Mouse (Mus musculus): ENCODE measurements around the gene Kdm2b. TPM values are rescaled to one million over a fixed set of nuclear protein-coding genes. Genes with fewer than 3 reads are reported as not detected.

Kdm2b gene
- total and polyA plus RNA-seq, 2 experiments from 2014 or later, result 60.9 to 75.7 TPM

- WGBS, result 67% methylated on average over 1 of the region's 1 CpGs
- DNase-seq (ENCODE audit: low spot score), result no peak
- no peaks in the 10 kb centered on the region for H3K36me3 ChIP-seq (ENCODE audit: insufficient read depth, low read length)
- peak; percentile 31 for TF ChIP-seq CTCF (IDR thresholded peaks at IDR 0.05; ENCODE audit: low read depth)
- H3K4me1 ChIP-seq (ENCODE audit: insufficient read depth, low read length), result no peaks in the 10 kb centered on the region
- no peak for ATAC-seq
- H3K9ac ChIP-seq (replicated peaks; ENCODE audit: low read length), result no peak overlapping the region
- no peak overlapping the region for H3K4me2 ChIP-seq (ENCODE audit: low read depth, low read length)
- no peak overlapping the region for H3K27ac ChIP-seq
- no peaks in the 10 kb centered on the region for H3K27me3 ChIP-seq (ENCODE audit: insufficient read depth, low read length)
- no peak overlapping the region for H3K4me3 ChIP-seq (ENCODE audit: low read length)
- H3K9me3 ChIP-seq (ENCODE audit: low read length), result no peaks in the 10 kb centered on the region
These were observed 165.6 kb downstream of the Kdm2b start for GRCm38 (mm10) chr5:122823976-122824375.

- H3K27me3 ChIP-seq (ENCODE audit: insufficient read depth, low read length), result no peaks in the 10 kb centered on the region
- TF ChIP-seq CTCF (IDR thresholded peaks at IDR 0.05; ENCODE audit: low read depth), result no peak
- H3K27ac ChIP-seq, result no peak overlapping the region
- H3K9ac ChIP-seq (replicated peaks; ENCODE audit: low read length), result no peak overlapping the region
- no peak overlapping the region for H3K4me3 ChIP-seq (ENCODE audit: low read length)
- WGBS, result 95% methylated on average over 4 of the region's 4 CpGs
- H3K4me2 ChIP-seq (ENCODE audit: low read depth, low read length), result no peak overlapping the region
- H3K9me3 ChIP-seq (ENCODE audit: low read length), result no peaks in the 10 kb centered on the region
- peaks cover 14% of the 10 kb centered on the region for H3K36me3 ChIP-seq (ENCODE audit: insufficient read depth, low read length)
- no peaks in the 10 kb centered on the region for H3K4me1 ChIP-seq (ENCODE audit: insufficient read depth, low read length)
- no peak for DNase-seq (ENCODE audit: low spot score)
- ATAC-seq, result no peak
These were observed 167.2 kb downstream of the Kdm2b start for GRCm38 (mm10) chr5:122822441-122822840.

- ATAC-seq (peak; percentile 67), DNase-seq (ENCODE audit: low spot score) (no peak)
- H3K27ac ChIP-seq, result peak overlapping the region; percentile 87
- no peaks in the 10 kb centered on the region for H3K9me3 ChIP-seq (ENCODE audit: low read length)
- 0% methylated on average over 10 of the region's 10 CpGs for WGBS
- peaks cover 19% of the 10 kb centered on the region for H3K36me3 ChIP-seq (ENCODE audit: insufficient read depth, low read length)
- no peaks in the 10 kb centered on the region for H3K4me1 ChIP-seq (ENCODE audit: insufficient read depth, low read length)
- H3K4me3 ChIP-seq (ENCODE audit: low read length), result peak overlapping the region; percentile 56
- H3K9ac ChIP-seq (replicated peaks; ENCODE audit: low read length), result peak overlapping the region; percentile 69
- no peak for TF ChIP-seq CTCF (IDR thresholded peaks at IDR 0.05; ENCODE audit: low read depth)
- H3K4me2 ChIP-seq (ENCODE audit: low read depth, low read length), result peak overlapping the region; percentile 60
- no peaks in the 10 kb centered on the region for H3K27me3 ChIP-seq (ENCODE audit: insufficient read depth, low read length)
These were observed 168.1 kb downstream of the Kdm2b start for GRCm38 (mm10) chr5:122821524-122821885.

GRCm38 (mm10) chr5:122820777-122821523 lies 168.7 kb downstream of the Kdm2b start, which contains the start of gene Anapc5:
Anapc5 (minus strand) TSS chr5:122821339.
- peak within 1 kb of the TSS; percentile 56 for H3K4me3 ChIP-seq (ENCODE audit: low read length)
- under 1% methylated on average over 55 of the region's 55 CpGs for WGBS
- peak within 1 kb of the TSS; percentile 87 for H3K27ac ChIP-seq
- ATAC-seq, result peak; percentile 100
- no peaks in the 10 kb centered on the region for H3K9me3 ChIP-seq (ENCODE audit: low read length)
- H3K4me2 ChIP-seq (ENCODE audit: low read depth, low read length), result peak within 1 kb of the TSS; percentile 60
- H3K36me3 ChIP-seq (ENCODE audit: insufficient read depth, low read length), result peaks cover 23% of the 10 kb centered on the region
- peak within 1 kb of the TSS; percentile 69 for H3K9ac ChIP-seq (replicated peaks; ENCODE audit: low read length)
- H3K4me1 ChIP-seq (ENCODE audit: insufficient read depth, low read length), result no peaks in the 10 kb centered on the region
- peak; percentile 15; the same call in 1 of the 2 replicates for TF ChIP-seq CTCF (IDR thresholded peaks at IDR 0.05; ENCODE audit: low read depth)
- H3K27me3 ChIP-seq (ENCODE audit: insufficient read depth, low read length), result no peaks in the 10 kb centered on the region
- DNase-seq (ENCODE audit: low spot score), result peak; percentile 97

Other genes with a start within 250 kb of the Kdm2b start
- 82.0 and 112 TPM in 2 replicates for gene Camkk2, start 210.4 kb downstream of the Kdm2b start, total RNA-seq (2014; rRNA removed)
- gene Camkk2, start 210.4 kb downstream of the Kdm2b start, polyA plus RNA-seq (2015; fragmentation: Nextera tagmentation; extraction: Ambion mirVana), result 61.8 and 65.3 TPM in 2 replicates
- gene Anapc5, start 168.5 kb downstream of the Kdm2b start, total RNA-seq (2014; rRNA removed), result 446 and 449 TPM in 2 replicates
- 416 and 426 TPM in 2 replicates for gene Anapc5, start 168.5 kb downstream of the Kdm2b start, polyA plus RNA-seq (2015; fragmentation: Nextera tagmentation; extraction: Ambion mirVana)
- gene Rnf34, start 139.8 kb downstream of the Kdm2b start, total RNA-seq (2014; rRNA removed), result 23.8 and 37.2 TPM in 2 replicates
- 43.0 and 46.2 TPM in 2 replicates for gene Rnf34, start 139.8 kb downstream of the Kdm2b start, polyA plus RNA-seq (2015; fragmentation: Nextera tagmentation; extraction: Ambion mirVana)
- gene Orai1, start 25.3 kb upstream of the Kdm2b start, total RNA-seq (2014; rRNA removed), result 20.9 and 27.2 TPM in 2 replicates
- 16.8 and 18.3 TPM in 2 replicates for gene Orai1, start 25.3 kb upstream of the Kdm2b start, polyA plus RNA-seq (2015; fragmentation: Nextera tagmentation; extraction: Ambion mirVana)
- gene Morn3, start 57.2 kb upstream of the Kdm2b start, total RNA-seq (2014; rRNA removed), result not detected in 2 replicates
- gene Morn3, start 57.2 kb upstream of the Kdm2b start, polyA plus RNA-seq (2015; fragmentation: Nextera tagmentation; extraction: Ambion mirVana), result 0.64 and 0.87 TPM in 2 replicates
- gene Tmem120b, start 78.6 kb upstream of the Kdm2b start, total RNA-seq (2014; rRNA removed), result 15.3 and 29.3 TPM in 2 replicates
- 17.7 and 19.6 TPM in 2 replicates for gene Tmem120b, start 78.6 kb upstream of the Kdm2b start, polyA plus RNA-seq (2015; fragmentation: Nextera tagmentation; extraction: Ambion mirVana)
- gene Rhof, start 142.9 kb upstream of the Kdm2b start, total RNA-seq (2014; rRNA removed), result 43.5 and 44.4 TPM in 2 replicates
- gene Rhof, start 142.9 kb upstream of the Kdm2b start, polyA plus RNA-seq (2015; fragmentation: Nextera tagmentation; extraction: Ambion mirVana), result 36.6 and 36.8 TPM in 2 replicates
- gene Setd1b, start 152.4 kb upstream of the Kdm2b start, total RNA-seq (2014; rRNA removed), result 4.8 TPM in 2 replicates
- gene Setd1b, start 152.4 kb upstream of the Kdm2b start, polyA plus RNA-seq (2015; fragmentation: Nextera tagmentation; extraction: Ambion mirVana), result 7.1 and 7.2 TPM in 2 replicates
- 28.5 and 30.8 TPM in 2 replicates for gene Psmd9, start 179.6 kb upstream of the Kdm2b start, total RNA-seq (2014; rRNA removed)
- 86.1 and 87.2 TPM in 2 replicates for gene Psmd9, start 179.6 kb upstream of the Kdm2b start, polyA plus RNA-seq (2015; fragmentation: Nextera tagmentation; extraction: Ambion mirVana)
- gene Hpd, start 192.9 kb upstream of the Kdm2b start, total RNA-seq (2014; rRNA removed), result not detected in 2 replicates
- not detected in 2 replicates for gene Hpd, start 192.9 kb upstream of the Kdm2b start, polyA plus RNA-seq (2015; fragmentation: Nextera tagmentation; extraction: Ambion mirVana)